Mouse (Mus musculus) spleen, adult 2 months (tissue): Measurements from ENCODE around the gene H2afx. TPM values are rescaled to one million over a fixed set of nuclear protein-coding genes. Genes with fewer than 3 reads are reported as not detected.

Source experiments
- DNase-seq, 2 experiments: peaks; one replicate each; pipeline versions ENCODE4 v3.0.0 to v3.0.0-alpha.2; 2012 to 2021; ENCODE audit warnings: low spot score in 2 of 2, low read depth in 1 of 2
- H3K27ac ChIP-seq: fragments of 200-500 bp; 2 replicates; pipeline ENCODE4 v1.5.1; 2012; ENCODE audit warnings: low read length, inconsistent platforms; ENCODE audit not compliant: insufficient read depth
- H3K27me3 ChIP-seq: fragments of 200-500 bp; 2 replicates; pipeline ENCODE4 v1.6.1; 2012; ENCODE audit warnings: mild to moderate bottlenecking, moderate library complexity, low read length, inconsistent platforms; ENCODE audit not compliant: control insufficient read depth, insufficient read depth
- H3K36me3 ChIP-seq: fragments of 200-500 bp; 2 replicates; pipeline ENCODE4 v1.6.1; 2012; ENCODE audit warnings: mild to moderate bottlenecking, low read length, inconsistent platforms; ENCODE audit not compliant: control insufficient read depth, insufficient read depth
- H3K4me1 ChIP-seq: fragments of 200-500 bp; 2 replicates; pipeline ENCODE4 v1.6.1; 2011; ENCODE audit warnings: inconsistent platforms; ENCODE audit not compliant: control insufficient read depth, insufficient read depth, insufficient read length
- H3K4me3 ChIP-seq: fragments of 200-500 bp; 2 replicates; pipeline ENCODE4 v1.5.1; 2011; ENCODE audit warnings: mild to moderate bottlenecking, inconsistent platforms; ENCODE audit not compliant: insufficient read depth, insufficient read length; ENCODE audit errors: extremely low read depth
- CTCF ChIP-seq: fragments of 200-500 bp; IDR thresholded peaks from 2 replicates; pipeline ENCODE4 v1.5.1; 2011; ENCODE audit warnings: mild to moderate bottlenecking, inconsistent platforms; ENCODE audit not compliant: insufficient read depth, insufficient read length, insufficient replicate concordance; ENCODE audit errors: extremely low read depth
- POLR2A ChIP-seq: fragments of 200-500 bp; IDR thresholded peaks from 2 replicates; pipeline ENCODE4 v1.6.1; 2011; ENCODE audit warnings: low read depth, low read length, inconsistent platforms
- WGBS: fragments of 180-500 bp; shearing (Covaris S2); methylation state at CpG from one replicate; pipeline ENCODE4 v1.1.7; 2018; 5-methylcytosine and 5-hydroxymethylcytosine counted together
- polyA plus RNA-seq: library from polyadenylated mRNA; depleted of rRNA; stranded (reverse); fragments of >200 nt; gene quantifications from 2 replicates; pipeline ENCODE4 v1.2.3, GENCODE M21; 2012

The H2afx gene
- polyA plus RNA-seq, 1 experiment, result 117 TPM

DNA sequence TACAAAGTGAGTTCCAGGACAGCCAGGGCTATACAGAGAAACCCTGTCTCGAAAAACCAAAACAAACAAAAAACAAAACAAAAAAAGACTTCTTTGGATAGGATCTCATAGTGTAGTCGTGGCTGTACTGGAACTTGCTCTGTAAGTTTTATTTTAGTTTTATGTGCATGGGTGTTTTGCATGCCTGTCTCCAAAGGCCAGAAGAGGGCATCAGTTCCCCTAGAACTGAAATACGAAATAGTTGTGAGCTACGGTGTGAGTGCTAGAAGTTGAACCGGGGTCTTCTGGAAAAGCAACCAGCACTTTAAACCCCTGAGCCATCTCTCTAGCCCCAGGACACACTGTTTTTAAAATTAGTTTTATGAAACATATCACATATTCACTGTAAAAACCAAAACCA is 4.1 kb downstream of the H2afx start:
- H3K4me3 ChIP-seq, result no peak overlapping the region
- no peak overlapping the region for H3K27ac ChIP-seq
- H3K36me3 ChIP-seq, result peaks cover 6% of the 10 kb centered on the region
- DNase-seq, result no peak
- peaks cover 7% of the 10 kb centered on the region; the same call in 1 of the 2 replicates for H3K4me1 ChIP-seq
- WGBS, result 71% methylated on average over 5 of the region's 5 CpGs
- no peaks in the 10 kb centered on the region for H3K27me3 ChIP-seq
- TF ChIP-seq CTCF, result no peak
- TF ChIP-seq POLR2A, result no peak

DNA sequence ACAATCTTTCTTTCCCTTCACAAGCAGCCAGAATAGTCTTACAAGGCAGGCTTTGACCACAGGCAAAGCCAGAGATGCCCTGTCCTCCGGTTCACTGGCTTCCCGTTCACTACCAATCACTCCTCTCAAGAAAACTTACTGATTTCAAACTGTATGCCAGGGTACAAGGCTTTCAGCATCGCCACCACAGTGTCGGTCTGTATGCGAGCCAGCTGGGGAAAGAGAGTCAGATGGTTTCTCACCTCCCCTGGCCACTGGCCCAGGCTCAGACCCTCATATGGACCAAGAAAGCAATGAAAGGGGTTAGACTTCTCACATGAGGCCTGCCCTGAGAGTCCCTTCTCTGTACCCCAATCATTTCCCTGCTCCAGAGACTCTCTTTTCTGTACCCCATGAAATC is 7.0 kb downstream of the H2afx start:
- H3K36me3 ChIP-seq, result peaks cover 6% of the 10 kb centered on the region
- WGBS, result 92% methylated on average over 5 of the region's 5 CpGs
- peak overlapping the region; percentile 24; the same call in 1 of the 2 replicates for H3K27ac ChIP-seq

DNA sequence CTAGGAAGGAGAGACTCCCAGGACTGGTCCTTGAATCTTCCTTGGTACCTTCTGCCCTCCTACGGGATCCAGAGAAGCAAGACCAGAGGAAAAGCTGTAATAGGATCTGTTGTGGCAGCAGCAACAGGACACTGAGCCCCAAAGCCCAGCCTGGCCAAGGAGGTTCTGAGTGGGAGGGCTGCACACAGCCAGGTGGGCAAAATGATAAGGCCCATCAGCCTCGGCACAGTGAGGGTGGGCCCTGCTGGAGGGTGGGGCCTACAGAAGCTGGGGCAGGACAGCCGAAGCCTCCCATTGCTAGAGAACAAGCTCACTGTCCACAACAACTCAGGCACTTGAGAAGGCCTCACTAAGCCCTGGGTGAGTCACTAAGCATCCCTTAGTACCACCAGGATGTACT is 7.7 kb downstream of the H2afx start:
- WGBS, result 81% methylated on average over 3 of the region's 3 CpGs
- DNase-seq, result no peak
- H3K27ac ChIP-seq, result 0 out of 2 replicates have a peak overlapping the region, but pooled peaks have one; percentile 2
- H3K4me1 ChIP-seq, result peaks cover 5% of the 10 kb centered on the region; the same call in 1 of the 2 replicates
- TF ChIP-seq CTCF (no peak), POLR2A (no peak; the same call in 1 of the 2 replicates)
- peak overlapping the region; percentile 37; the same call in 1 of the 2 replicates for H3K4me3 ChIP-seq
- no peaks in the 10 kb centered on the region for H3K27me3 ChIP-seq
- peaks cover 7% of the 10 kb centered on the region for H3K36me3 ChIP-seq

More for the DNA sequence above, 7.0 kb downstream of the H2afx start:
- Histone ChIP-seq H3K27me3 (no peaks in the 10 kb centered on the region), H3K4me3 (peak overlapping the region; percentile 31), H3K4me1 (peaks cover 5% of the 10 kb centered on the region; the same call in 1 of the 2 replicates)
- TF ChIP-seq POLR2A (no peak), CTCF (no peak)
- DNase-seq, result no peak

DNA sequence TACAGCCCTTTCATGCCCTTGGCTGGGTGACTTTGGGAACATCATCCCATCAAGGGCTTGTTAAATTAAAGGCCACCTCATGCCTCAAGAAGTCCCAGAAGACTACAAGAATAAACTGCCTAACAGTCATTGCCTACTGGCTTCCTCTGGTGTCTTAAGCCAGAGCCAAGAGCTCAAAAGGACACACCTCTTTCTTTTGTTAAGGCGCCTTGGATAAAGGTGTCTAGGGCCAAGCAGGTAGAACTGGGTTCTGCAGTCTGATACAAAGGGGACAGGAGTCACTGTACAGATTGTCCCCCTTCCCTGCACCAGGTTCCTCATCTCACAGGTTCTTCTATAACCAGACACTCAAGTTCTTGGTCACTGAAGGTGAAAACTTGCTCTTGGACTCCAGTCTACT is 8.1 kb downstream of the H2afx start:
- Histone ChIP-seq H3K27ac (0 out of 2 replicates have a peak overlapping the region, but pooled peaks have one; percentile 2), H3K36me3 (peaks cover 11% of the 10 kb centered on the region), H3K4me3 (no peak overlapping the region), H3K27me3 (no peaks in the 10 kb centered on the region), H3K4me1 (peaks cover 5% of the 10 kb centered on the region; the same call in 1 of the 2 replicates)
- WGBS, result 90% methylated on average over 1 of the region's 1 CpGs
- TF ChIP-seq POLR2A (no peak), CTCF (no peak)
- DNase-seq, result no peak

DNA sequence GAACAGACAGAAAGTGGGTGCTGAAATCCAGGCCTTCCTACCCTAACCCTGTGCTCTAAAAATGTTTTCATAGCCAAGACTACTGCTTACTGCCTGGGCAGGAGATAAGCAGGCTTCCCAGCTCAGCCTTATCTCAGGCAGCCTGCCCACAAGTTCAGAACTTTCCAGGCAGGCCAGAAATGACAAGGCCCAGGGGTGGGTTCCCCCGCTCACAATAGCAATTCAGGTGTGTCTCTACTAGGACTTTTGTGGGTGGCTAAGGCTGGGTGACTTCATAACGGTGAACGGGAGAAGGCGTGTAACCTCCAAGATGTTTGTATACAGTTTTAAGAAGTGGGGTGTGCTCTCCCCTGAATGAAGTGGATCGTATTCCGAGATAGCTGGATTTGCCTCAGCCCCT is 8.8 kb downstream of the H2afx start:
- TF ChIP-seq POLR2A, result no peak
- no peak for TF ChIP-seq CTCF
- 12% methylated on average over 6 of the region's 6 CpGs for WGBS
- DNase-seq, result no peak
- Histone ChIP-seq H3K4me1 (peaks cover 5% of the 10 kb centered on the region; the same call in 1 of the 2 replicates), H3K27me3 (no peaks in the 10 kb centered on the region), H3K27ac (peak overlapping the region; percentile 31; the same call in 1 of the 2 replicates), H3K4me3 (peak overlapping the region; percentile 59), H3K36me3 (peaks cover 14% of the 10 kb centered on the region)

DNA sequence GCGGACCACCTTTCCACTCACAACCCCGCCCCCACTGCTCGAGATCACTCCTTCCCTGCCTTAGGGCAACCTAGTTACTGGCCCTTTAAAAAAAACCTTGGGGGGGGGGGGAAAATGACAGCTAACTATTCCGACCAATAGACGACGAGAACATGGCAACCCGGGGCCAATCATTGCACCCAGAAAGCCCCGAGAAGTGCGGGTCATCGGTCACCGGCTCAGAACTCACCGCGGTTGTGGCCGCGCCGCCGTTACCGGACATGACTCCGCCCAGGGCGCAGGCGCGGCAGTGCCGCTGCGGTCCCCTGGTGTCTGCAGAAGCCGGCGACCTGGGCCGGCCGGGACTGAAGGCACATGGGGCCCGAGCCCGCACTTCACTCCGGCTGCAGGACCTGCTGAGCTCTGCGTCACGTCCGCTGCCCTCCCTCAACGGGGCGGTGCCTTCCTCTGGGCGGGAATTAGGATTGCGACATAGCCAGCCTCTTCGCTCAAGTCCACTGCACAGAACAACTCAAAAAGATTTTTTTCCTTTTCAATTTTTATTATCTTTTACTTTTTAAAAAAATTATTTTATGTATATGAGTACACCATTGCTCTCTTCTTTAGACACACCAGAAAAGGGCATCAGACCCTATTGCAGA is 9.4 kb downstream of the H2afx start, which contains the start of gene Hmbs:
TSS of gene Hmbs (minus strand) at position 448 of the 641 bp plus-strand sequence.
- H3K27me3 ChIP-seq, result no peaks in the 10 kb centered on the region
- peaks cover 19% of the 10 kb centered on the region for H3K36me3 ChIP-seq
- H3K27ac ChIP-seq, result peak within 1 kb of the TSS; percentile 98
- H3K4me3 ChIP-seq, result peak within 1 kb of the TSS; percentile 96
- peak; percentile 84 to 87 for DNase-seq
- peaks cover 5% of the 10 kb centered on the region; the same call in 1 of the 2 replicates for H3K4me1 ChIP-seq
- TF ChIP-seq CTCF (no peak), POLR2A (no peak)
- under 1% methylated on average over 39 of the region's 39 CpGs for WGBS

DNA sequence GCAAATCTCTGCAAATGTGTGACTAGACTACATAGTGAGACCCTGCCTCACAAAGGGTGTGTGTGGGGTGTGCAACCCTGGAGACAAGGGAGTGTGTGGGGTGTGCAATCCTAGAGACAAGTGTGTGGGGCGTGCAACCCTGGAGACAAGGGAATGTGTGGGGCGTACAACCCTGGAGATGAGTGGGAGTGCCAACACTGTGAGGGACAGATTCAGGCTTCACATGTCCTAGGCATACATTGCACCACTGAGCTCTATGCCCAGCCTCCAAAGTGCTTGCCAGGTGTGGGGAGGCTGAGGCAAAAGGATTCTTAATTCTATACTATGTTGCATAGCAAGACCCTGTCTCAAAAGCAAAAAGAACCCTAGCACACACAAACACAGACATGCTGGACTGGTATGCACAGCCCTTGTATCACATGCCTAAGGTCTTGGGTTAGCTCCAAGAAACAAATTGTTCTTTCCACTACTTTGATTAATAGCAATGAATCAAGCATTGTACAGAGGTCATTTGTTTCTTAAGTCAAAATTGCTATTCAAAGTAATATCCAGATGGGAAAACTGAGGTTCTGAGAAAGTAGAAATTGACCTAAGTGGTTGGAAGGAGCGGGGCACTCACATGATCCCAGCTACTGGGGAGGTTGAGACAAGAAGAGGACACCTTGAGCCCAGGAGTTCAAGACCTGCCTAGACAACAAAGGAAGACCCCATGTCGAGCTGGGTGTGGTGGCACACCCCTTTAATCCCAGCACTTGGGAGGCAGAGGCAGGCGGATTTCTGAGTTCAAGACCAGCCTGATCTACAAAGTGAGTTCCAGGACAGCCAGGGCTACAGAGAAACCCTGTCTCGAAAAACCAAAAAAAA is 11.3 kb downstream of the H2afx start:
- TF ChIP-seq POLR2A, result no peak
- no peak for TF ChIP-seq CTCF
- no peak overlapping the region for H3K27ac ChIP-seq
- no peak for DNase-seq
- 84% methylated on average over 6 of the region's 6 CpGs for WGBS
- H3K4me3 ChIP-seq, result no peak overlapping the region
- H3K4me1 ChIP-seq, result peaks cover 5% of the 10 kb centered on the region; the same call in 1 of the 2 replicates
- H3K36me3 ChIP-seq, result peaks cover 23% of the 10 kb centered on the region
- no peaks in the 10 kb centered on the region for H3K27me3 ChIP-seq
